Mouse (Mus musculus): Measurements from ENCODE around the gene Degs2.

DNA sequence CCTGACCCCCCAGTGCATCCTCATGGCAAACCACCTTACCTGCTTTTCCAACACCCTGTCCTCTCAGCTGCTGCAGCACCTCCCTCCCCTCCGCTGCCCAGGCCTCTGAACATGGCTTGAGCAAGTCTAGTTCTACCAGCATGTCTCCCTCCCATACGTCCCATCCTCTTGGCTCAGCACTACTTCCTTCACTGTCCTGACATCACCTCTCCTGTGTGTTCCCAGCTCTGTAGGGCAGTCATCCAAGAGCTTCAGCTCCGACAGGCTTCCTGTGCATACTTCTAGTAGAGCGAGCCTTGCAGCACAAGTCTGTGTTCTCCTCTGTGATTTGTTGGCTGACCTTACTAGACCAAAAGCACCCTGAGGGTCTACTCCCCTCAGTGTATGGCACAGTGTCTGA lies 27.6 kb downstream of the Degs2 start:
- TF ChIP-seq POLR2A (IDR thresholded peaks at IDR 0.05; ENCODE audit: insufficient read depth, low read depth, low read length): no peak
- TF ChIP-seq EP300 (IDR thresholded peaks at IDR 0.05; ENCODE audit: insufficient read depth, low read depth, low read length): peak; percentile 73; the same call in 1 of the 2 replicates
- TF ChIP-seq CTCF (IDR thresholded peaks at IDR 0.05): no peak
